Mouse (Mus musculus): ENCODE data around the gene Kcna7. TPM values are rescaled to one million over a fixed set of nuclear protein-coding genes. Genes with fewer than 3 reads are reported as not detected.

The Kcna7 gene
- polyA plus RNA-seq (2014; fragmentation: Illumina TruSeq; extraction: RNeasy Lipid Tissue Mini Kit (QIAGEN cat#74804)): not detected

DNA sequence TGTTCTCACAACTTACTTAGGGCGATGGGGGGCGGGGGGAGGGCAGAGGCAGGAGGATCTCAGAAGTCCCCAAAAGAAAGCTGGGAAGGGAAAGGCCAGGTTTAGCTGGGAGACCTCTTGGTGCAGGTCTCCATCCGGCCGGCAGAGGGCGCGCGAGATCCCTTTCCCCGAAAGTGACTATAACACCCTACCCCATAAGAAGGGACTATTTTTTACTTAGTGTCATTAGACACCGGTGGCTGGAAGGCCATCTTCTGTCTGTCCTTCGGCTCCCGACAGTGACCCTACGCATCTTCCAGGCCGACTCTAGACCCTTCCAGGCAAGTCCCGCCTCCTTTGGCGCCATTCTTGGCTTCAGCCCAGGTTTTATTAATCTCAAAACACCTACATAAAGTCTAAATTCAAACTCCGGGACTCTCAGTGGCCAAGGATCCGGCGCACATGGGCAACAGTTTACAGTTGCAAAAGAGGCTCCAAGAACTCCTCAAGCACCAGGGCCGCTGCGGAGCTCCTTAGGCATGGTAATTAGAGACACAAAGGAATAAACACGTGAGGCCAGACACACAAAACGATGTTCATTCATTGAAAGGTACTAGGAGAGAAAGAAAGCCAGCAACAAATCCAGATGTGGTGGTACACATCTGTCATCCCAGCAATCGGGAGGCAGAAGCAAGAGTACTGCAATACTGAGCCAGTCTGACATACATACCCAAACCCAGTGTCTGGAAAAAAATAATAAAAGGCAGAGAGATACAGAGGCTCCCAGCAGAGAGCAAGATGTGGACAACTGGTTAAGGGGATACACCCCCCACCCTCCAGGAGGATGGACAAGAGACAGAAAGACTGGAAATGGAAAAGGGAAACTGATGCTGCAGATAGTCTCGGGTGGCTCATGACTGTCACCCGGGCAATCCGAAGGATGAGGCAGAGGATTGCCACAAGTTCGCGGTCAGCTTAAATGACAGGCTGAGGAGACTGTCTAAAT lies at the start of gene Kcna7:
Gene Kcna7, plus strand, starts transcription at position 563 of the 985 bp plus-strand sequence.

GRCm38 (mm10) chr7:45366652-45367019 lies 38.8 kb upstream of the Kcna7 start, which contains the start of gene Ppfia3:
TSS of gene Ppfia3 (minus strand) at chr7:45367019.

GRCm38 (mm10) chr7:45370475-45371311 lies 34.8 kb upstream of the Kcna7 start, which contains the start of gene Lin7b:
TSS of gene Lin7b (minus strand) at chr7:45370583.

GRCm38 (mm10) chr7:45395578-45396336 lies 9.7 kb upstream of the Kcna7 start, which contains the start of gene Snrnp70:
TSS of gene Snrnp70 (minus strand) at chr7:45395742.

DNA sequence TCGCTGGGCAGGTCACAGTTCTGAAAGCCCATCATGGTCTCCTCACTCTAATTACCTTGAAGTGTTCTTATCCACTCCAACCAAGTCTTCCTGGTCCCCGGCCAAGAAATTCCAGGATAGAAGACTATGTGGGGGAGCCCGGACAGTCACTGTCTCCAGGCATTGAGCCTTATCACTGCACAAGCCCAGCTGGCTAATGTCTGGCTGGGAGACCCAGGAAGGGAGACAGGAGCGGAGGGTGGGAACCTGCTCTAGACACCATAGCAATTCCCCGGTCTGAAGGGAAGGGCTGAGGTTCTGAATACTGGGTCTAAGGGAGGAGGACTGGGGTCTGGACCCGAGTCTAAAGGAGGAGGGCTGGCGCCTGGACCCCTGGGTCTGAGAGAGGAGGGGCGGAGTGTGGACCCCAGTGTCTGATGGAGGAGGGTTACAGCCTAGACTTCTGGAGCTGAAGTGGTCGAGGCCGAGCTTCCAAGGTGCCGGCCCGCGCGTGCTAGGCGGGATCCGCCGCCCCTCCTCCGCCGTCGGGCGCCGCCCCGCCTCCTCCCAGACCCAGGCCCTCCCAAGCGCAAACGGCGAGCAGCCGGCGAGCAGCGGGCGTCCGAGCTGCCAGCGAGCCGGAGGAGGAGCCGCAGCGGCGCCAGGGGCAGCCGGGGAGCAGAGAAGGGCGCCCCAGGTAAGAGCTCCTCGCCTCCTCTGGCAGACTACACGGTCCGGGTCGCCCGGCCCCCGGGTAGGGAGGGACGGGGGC lies 7.8 kb downstream of the Kcna7 start, which contains the start of gene Ntf5:
Gene Ntf5, plus strand, starts transcription at position 583 of the 751 bp plus-strand sequence.

DNA sequence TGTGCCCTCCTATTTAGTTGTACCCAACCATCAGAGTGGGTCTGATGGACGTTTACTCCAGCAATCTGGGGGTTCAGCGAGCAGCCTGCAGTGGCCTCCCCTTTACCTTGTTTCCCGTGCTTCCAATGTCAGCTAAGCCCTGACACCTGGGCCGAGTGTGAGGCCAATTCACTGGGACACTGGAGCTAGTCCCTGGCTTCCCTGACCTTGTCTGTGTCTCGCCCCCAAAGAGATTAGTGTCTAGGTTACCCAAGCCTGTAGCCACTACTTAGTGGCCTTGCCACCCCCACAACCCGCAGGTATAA lies 15.1 kb downstream of the Kcna7 start, which contains the start of gene Lhb:
Gene Lhb, plus strand, starts transcription at position 206 of the 305 bp plus-strand sequence.

GRCm38 (mm10) chr7:45434203-45435015 lies 29.0 kb downstream of the Kcna7 start, which contains the start of gene Gys1:
TSS of gene Gys1 (plus strand) at chr7:45434844.

GRCm38 (mm10) chr7:45437521-45438276 lies 32.2 kb downstream of the Kcna7 start, which contains the start of gene Ruvbl2:
TSS of gene Ruvbl2 (minus strand) at chr7:45438096.

Other genes starting within 250 kb of the Kcna7 start
- gene Slc17a7, start 241.7 kb upstream of the Kcna7 start, polyA plus RNA-seq (2014; fragmentation: Illumina TruSeq; extraction: RNeasy Lipid Tissue Mini Kit (QIAGEN cat#74804)): not detected
- gene Gfy, start 226.1 kb upstream of the Kcna7 start, polyA plus RNA-seq (2014; fragmentation: Illumina TruSeq; extraction: RNeasy Lipid Tissue Mini Kit (QIAGEN cat#74804)): not detected
- gene Pth2, start 224.7 kb upstream of the Kcna7 start, polyA plus RNA-seq (2014; fragmentation: Illumina TruSeq; extraction: RNeasy Lipid Tissue Mini Kit (QIAGEN cat#74804)): not detected
- gene Ccdc155, start 200.8 kb upstream of the Kcna7 start, polyA plus RNA-seq (2014; fragmentation: Illumina TruSeq; extraction: RNeasy Lipid Tissue Mini Kit (QIAGEN cat#74804)): not detected
- not detected for gene Dkkl1, start 193.5 kb upstream of the Kcna7 start, polyA plus RNA-seq (2014; fragmentation: Illumina TruSeq; extraction: RNeasy Lipid Tissue Mini Kit (QIAGEN cat#74804))
- 10.9 TPM for gene Tead2, start 189.9 kb upstream of the Kcna7 start, polyA plus RNA-seq (2014; fragmentation: Illumina TruSeq; extraction: RNeasy Lipid Tissue Mini Kit (QIAGEN cat#74804))
- not detected for gene Cd37, start 166.5 kb upstream of the Kcna7 start, polyA plus RNA-seq (2014; fragmentation: Illumina TruSeq; extraction: RNeasy Lipid Tissue Mini Kit (QIAGEN cat#74804))
- not detected for gene Slc6a16, start 164.6 kb upstream of the Kcna7 start, polyA plus RNA-seq (2014; fragmentation: Illumina TruSeq; extraction: RNeasy Lipid Tissue Mini Kit (QIAGEN cat#74804))
- not detected for gene Slc6a21, start 128.1 kb upstream of the Kcna7 start, polyA plus RNA-seq (2014; fragmentation: Illumina TruSeq; extraction: RNeasy Lipid Tissue Mini Kit (QIAGEN cat#74804))
- 0.46 TPM for gene Trpm4, start 71.9 kb upstream of the Kcna7 start, polyA plus RNA-seq (2014; fragmentation: Illumina TruSeq; extraction: RNeasy Lipid Tissue Mini Kit (QIAGEN cat#74804))
- 0.31 TPM for gene Hrc, start 70.4 kb upstream of the Kcna7 start, polyA plus RNA-seq (2014; fragmentation: Illumina TruSeq; extraction: RNeasy Lipid Tissue Mini Kit (QIAGEN cat#74804))
- gene Ppfia3, start 38.6 kb upstream of the Kcna7 start, polyA plus RNA-seq (2014; fragmentation: Illumina TruSeq; extraction: RNeasy Lipid Tissue Mini Kit (QIAGEN cat#74804)): not detected
- gene Lin7b, start 35.1 kb upstream of the Kcna7 start, polyA plus RNA-seq (2014; fragmentation: Illumina TruSeq; extraction: RNeasy Lipid Tissue Mini Kit (QIAGEN cat#74804)): not detected
- gene Snrnp70, start 9.9 kb upstream of the Kcna7 start, polyA plus RNA-seq (2014; fragmentation: Illumina TruSeq; extraction: RNeasy Lipid Tissue Mini Kit (QIAGEN cat#74804)): 78.5 TPM
- 2.6 TPM for gene Ntf5, start 8.0 kb downstream of the Kcna7 start, polyA plus RNA-seq (2014; fragmentation: Illumina TruSeq; extraction: RNeasy Lipid Tissue Mini Kit (QIAGEN cat#74804))
- not detected for gene Lhb, start 15.2 kb downstream of the Kcna7 start, polyA plus RNA-seq (2014; fragmentation: Illumina TruSeq; extraction: RNeasy Lipid Tissue Mini Kit (QIAGEN cat#74804))
- 4.5 TPM for gene Gys1, start 29.2 kb downstream of the Kcna7 start, polyA plus RNA-seq (2014; fragmentation: Illumina TruSeq; extraction: RNeasy Lipid Tissue Mini Kit (QIAGEN cat#74804))
- 2.1 TPM for gene Ruvbl2, start 32.4 kb downstream of the Kcna7 start, polyA plus RNA-seq (2014; fragmentation: Illumina TruSeq; extraction: RNeasy Lipid Tissue Mini Kit (QIAGEN cat#74804))
- 0.88 TPM for gene Ftl1, start 54.2 kb downstream of the Kcna7 start, polyA plus RNA-seq (2014; fragmentation: Illumina TruSeq; extraction: RNeasy Lipid Tissue Mini Kit (QIAGEN cat#74804))
- 1.9 TPM for gene Bax, start 61.2 kb downstream of the Kcna7 start, polyA plus RNA-seq (2014; fragmentation: Illumina TruSeq; extraction: RNeasy Lipid Tissue Mini Kit (QIAGEN cat#74804))
- gene Tulp2, start 76.2 kb downstream of the Kcna7 start, polyA plus RNA-seq (2014; fragmentation: Illumina TruSeq; extraction: RNeasy Lipid Tissue Mini Kit (QIAGEN cat#74804)): 2.3 TPM
- gene Gm45808, start 81.2 kb downstream of the Kcna7 start, polyA plus RNA-seq (2014; fragmentation: Illumina TruSeq; extraction: RNeasy Lipid Tissue Mini Kit (QIAGEN cat#74804)): not detected
- 28.5 TPM for gene Dhdh, start 83.2 kb downstream of the Kcna7 start, polyA plus RNA-seq (2014; fragmentation: Illumina TruSeq; extraction: RNeasy Lipid Tissue Mini Kit (QIAGEN cat#74804))
- 55.5 TPM for gene Nucb1, start 104.8 kb downstream of the Kcna7 start, polyA plus RNA-seq (2014; fragmentation: Illumina TruSeq; extraction: RNeasy Lipid Tissue Mini Kit (QIAGEN cat#74804))
- 2.3 TPM for gene Ppp1r15a, start 120.6 kb downstream of the Kcna7 start, polyA plus RNA-seq (2014; fragmentation: Illumina TruSeq; extraction: RNeasy Lipid Tissue Mini Kit (QIAGEN cat#74804))
- 0.43 TPM for gene Plekha4, start 120.7 kb downstream of the Kcna7 start, polyA plus RNA-seq (2014; fragmentation: Illumina TruSeq; extraction: RNeasy Lipid Tissue Mini Kit (QIAGEN cat#74804))
- gene Hsd17b14, start 149.2 kb downstream of the Kcna7 start, polyA plus RNA-seq (2014; fragmentation: Illumina TruSeq; extraction: RNeasy Lipid Tissue Mini Kit (QIAGEN cat#74804)): not detected
- 2.1 TPM for gene Bcat2, start 164.5 kb downstream of the Kcna7 start, polyA plus RNA-seq (2014; fragmentation: Illumina TruSeq; extraction: RNeasy Lipid Tissue Mini Kit (QIAGEN cat#74804))
- gene Fgf21, start 209.8 kb downstream of the Kcna7 start, polyA plus RNA-seq (2014; fragmentation: Illumina TruSeq; extraction: RNeasy Lipid Tissue Mini Kit (QIAGEN cat#74804)): not detected
- not detected for gene Fut1, start 211.6 kb downstream of the Kcna7 start, polyA plus RNA-seq (2014; fragmentation: Illumina TruSeq; extraction: RNeasy Lipid Tissue Mini Kit (QIAGEN cat#74804))
- not detected for gene Izumo1, start 216.2 kb downstream of the Kcna7 start, polyA plus RNA-seq (2014; fragmentation: Illumina TruSeq; extraction: RNeasy Lipid Tissue Mini Kit (QIAGEN cat#74804))
- gene Rasip1, start 221.8 kb downstream of the Kcna7 start, polyA plus RNA-seq (2014; fragmentation: Illumina TruSeq; extraction: RNeasy Lipid Tissue Mini Kit (QIAGEN cat#74804)): not detected
- gene Mamstr, start 234.3 kb downstream of the Kcna7 start, polyA plus RNA-seq (2014; fragmentation: Illumina TruSeq; extraction: RNeasy Lipid Tissue Mini Kit (QIAGEN cat#74804)): 0.51 TPM